Mouse (Mus musculus) cerebellum, postnatal 14 days (tissue): Measurements from ENCODE around the gene Degs1.
"Not testable (repeated sequence)": the region's sequence is repeated elsewhere in the genome, so short reads cannot be mapped to it uniquely, and the experiment has no call there.

ENCODE experiments used
- DNase-seq, 2 experiments: peaks; one replicate each; pipeline ENCODE4 v3.0.0; 2021; ENCODE audit warnings: mixed read lengths in 2 of 2

The Degs1 gene

GRCm38 (mm10) chr1:182282091-182283075, at the start of gene Degs1:
Gene Degs1, minus strand, starts transcription at chr1:182282804.
- peak; percentile 95 to 98 for DNase-seq

- no peak for DNase-seq
These were observed 43.3 kb upstream of the Degs1 start for GRCm38 (mm10) chr1:182325919-182326318.

GRCm38 (mm10) chr1:182324552-182324951, 41.9 kb upstream of the Degs1 start:
- DNase-seq = no peak

GRCm38 (mm10) chr1:182323139-182323538, 40.5 kb upstream of the Degs1 start:
- DNase-seq = no peak

GRCm38 (mm10) chr1:182314201-182314600, 31.6 kb upstream of the Degs1 start:
- DNase-seq = no peak

- no peak for DNase-seq
These were observed 30.6 kb upstream of the Degs1 start for GRCm38 (mm10) chr1:182313181-182313580.

GRCm38 (mm10) chr1:182311376-182311775, 28.8 kb upstream of the Degs1 start:
- peak; percentile 21 to 28 for DNase-seq

- no peak for DNase-seq
These were observed 27.7 kb upstream of the Degs1 start for GRCm38 (mm10) chr1:182310316-182310715.

GRCm38 (mm10) chr1:182309403-182309802, 26.8 kb upstream of the Degs1 start:
- no peak for DNase-seq

- DNase-seq = no peak
These were observed 20.3 kb upstream of the Degs1 start for GRCm38 (mm10) chr1:182302916-182303315.

GRCm38 (mm10) chr1:182302176-182302870, 19.7 kb upstream of the Degs1 start:
- DNase-seq = no peak

- no peak for DNase-seq
These were observed 15.2 kb upstream of the Degs1 start for GRCm38 (mm10) chr1:182297821-182298220.

GRCm38 (mm10) chr1:182297246-182297645, 14.6 kb upstream of the Degs1 start:
- no peak for DNase-seq

- no peak for DNase-seq
These were observed 14.2 kb upstream of the Degs1 start for GRCm38 (mm10) chr1:182296816-182297215.

GRCm38 (mm10) chr1:182296141-182296540, 13.5 kb upstream of the Degs1 start:
- no peak for DNase-seq

GRCm38 (mm10) chr1:182292291-182292690, 9.7 kb upstream of the Degs1 start:
- DNase-seq = no peak

GRCm38 (mm10) chr1:182290741-182291140, 8.1 kb upstream of the Degs1 start:
- not testable (repeated sequence) for DNase-seq

- no peak for DNase-seq
These were observed 7.2 kb upstream of the Degs1 start for GRCm38 (mm10) chr1:182289781-182290180.

- no peak for DNase-seq
These were observed 6.0 kb upstream of the Degs1 start for GRCm38 (mm10) chr1:182288601-182289000.

- no peak for DNase-seq
These were observed 5.2 kb upstream of the Degs1 start for GRCm38 (mm10) chr1:182287781-182288180.

GRCm38 (mm10) chr1:182284795-182285194, 2.2 kb upstream of the Degs1 start:
- no peak for DNase-seq

- no peak for DNase-seq
These were observed 627 bp upstream of the Degs1 start for GRCm38 (mm10) chr1:182283231-182283630.

- DNase-seq = no peak
These were observed 1.3 kb downstream of the Degs1 start for GRCm38 (mm10) chr1:182281251-182281711.

- DNase-seq = no peak
These were observed 2.0 kb downstream of the Degs1 start for GRCm38 (mm10) chr1:182280577-182280976.
